Mouse (Mus musculus) lung, postnatal 10 days (tissue): ENCODE data around the gene Atf6.

ENCODE experiments used
- DNase-seq: peaks from one replicate; pipeline ENCODE4 v3.0.0; 2021

Gene Atf6

DNA sequence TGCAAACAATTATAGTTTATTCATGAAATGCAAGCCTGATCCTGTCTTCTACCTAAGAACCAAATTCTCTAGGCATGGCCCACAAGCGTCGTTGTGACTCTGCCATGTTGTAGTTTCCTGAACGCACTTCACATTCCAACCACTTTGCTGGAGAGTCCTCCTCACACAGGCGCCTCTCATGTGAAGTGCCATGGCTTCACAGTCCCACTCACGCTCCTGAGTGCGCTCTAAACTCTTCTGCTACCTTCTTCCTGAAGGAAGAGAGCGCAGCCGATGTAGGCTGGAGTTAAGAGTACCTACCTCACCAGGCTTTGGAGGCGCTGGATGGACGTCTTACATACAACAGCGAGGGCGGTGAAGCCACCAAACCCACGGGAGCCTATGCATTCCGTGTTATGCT, 96.9 kb downstream of the Atf6 start:
- DNase-seq, result peak; percentile 65

GRCm38 (mm10) chr1:170766997-170767396, 100.6 kb downstream of the Atf6 start:
- DNase-seq, result peak; percentile 8

DNA sequence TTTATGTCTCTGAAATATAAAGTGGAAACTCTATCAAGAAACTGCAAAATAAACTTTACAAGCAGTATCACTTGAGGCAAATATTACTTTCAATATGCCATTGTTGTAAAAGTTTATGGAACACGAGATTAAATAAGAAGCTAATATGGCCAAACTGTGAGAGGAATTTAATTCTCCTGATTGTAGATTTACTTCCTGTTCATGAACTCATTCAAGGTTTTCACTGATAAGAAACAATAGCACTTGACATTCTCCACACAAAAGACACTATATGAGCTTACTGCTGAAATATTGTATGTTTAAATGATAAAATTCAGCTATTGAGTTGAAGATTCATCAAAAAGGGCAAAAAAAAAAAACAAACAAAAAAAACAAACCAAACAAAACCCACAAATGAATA, 102.8 kb downstream of the Atf6 start:
- no peak for DNase-seq

DNA sequence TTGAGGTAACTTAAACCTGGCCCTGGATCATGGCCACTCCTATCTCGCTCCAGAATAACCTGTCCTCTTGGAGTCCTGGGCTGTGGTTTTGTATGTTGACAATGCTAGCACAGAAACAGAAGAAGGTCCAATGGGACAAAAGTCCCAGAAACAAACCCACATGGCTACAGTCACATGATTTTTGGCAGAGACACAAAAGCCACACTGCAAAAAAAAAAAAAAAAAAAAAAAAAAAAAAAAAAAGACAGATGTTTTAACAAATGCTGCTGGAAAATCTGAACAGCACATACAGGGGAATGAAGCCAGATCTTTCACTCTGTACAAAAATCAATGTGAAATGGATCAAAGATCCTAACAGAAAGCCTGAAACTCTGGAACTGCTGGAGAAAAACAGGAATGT, 105.9 kb downstream of the Atf6 start:
- no peak for DNase-seq

- DNase-seq, result no peak
These were observed 114.0 kb downstream of the Atf6 start for GRCm38 (mm10) chr1:170753597-170753996.

DNA sequence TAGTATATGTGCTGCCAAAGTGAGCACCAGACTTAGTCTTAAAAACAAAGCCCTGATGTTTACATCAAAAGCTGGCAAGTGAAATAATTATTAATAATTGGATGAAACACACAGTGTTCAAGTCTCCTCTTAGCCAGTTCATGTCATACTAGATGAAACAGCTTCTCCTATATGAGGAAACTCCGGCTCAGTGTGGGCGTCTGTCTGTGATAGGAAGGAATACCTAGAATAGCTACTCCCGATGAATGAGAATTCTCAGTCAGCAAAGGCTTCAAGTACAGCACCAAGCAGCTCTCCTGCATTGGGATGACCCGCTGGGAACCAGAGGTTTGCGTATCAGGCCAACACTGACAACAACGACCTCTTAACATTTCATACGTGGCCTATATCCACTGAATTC, 115.8 kb downstream of the Atf6 start:
- DNase-seq, result no peak

DNA sequence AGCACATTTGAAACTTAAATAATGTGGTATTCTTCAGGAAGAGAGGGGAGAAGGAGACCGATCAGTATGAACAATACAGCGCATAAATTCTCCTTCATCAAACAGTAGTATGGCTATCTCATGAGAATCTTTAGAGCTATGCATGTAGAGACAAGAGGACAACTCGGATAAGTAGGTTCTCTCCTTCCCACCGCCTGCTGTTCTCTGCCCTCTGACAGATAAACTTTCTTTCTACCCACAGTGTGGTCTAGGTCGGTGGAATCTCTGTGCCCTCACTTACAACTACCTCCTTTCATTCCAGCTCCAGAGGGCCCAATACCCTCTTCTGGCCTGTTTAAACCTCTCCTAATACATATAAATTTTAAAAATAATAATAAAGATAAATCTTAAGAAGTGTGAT, 121.0 kb downstream of the Atf6 start:
- DNase-seq, result no peak

DNA sequence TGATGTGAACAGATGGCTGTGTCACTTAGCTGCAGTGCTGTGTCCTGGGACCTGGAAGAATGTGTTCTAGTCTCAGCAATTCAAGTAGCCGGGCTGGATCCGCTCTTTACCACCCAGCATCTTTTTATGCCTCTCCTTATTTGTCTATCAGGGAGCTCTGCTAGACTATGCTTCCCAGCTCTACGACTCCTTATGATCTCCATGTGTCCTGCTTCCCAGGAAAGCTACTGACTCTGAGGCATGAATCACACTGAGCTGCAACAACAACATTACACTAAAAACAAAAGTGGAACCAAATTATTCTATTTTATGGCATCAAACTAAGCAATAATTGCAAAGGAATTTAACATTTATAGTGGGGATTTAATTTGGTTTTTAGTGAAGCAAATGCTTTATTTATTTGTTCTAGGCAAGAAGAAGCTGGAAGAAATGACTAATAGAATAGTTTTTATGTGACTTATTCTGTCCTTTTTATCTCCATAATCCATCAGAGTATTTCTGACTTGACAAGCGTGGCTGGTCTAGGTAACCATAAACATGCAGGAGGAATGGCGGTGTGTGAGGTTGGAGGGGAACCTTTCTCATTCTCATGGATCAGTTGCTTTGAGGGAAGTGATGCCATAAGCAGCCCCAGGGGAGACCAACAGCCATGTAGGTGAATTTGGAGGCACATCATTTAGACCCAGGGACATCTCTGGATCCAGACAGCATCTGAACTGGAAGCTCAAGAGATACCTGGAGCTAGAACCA, 125.9 kb downstream of the Atf6 start:
- DNase-seq, result no peak

DNA sequence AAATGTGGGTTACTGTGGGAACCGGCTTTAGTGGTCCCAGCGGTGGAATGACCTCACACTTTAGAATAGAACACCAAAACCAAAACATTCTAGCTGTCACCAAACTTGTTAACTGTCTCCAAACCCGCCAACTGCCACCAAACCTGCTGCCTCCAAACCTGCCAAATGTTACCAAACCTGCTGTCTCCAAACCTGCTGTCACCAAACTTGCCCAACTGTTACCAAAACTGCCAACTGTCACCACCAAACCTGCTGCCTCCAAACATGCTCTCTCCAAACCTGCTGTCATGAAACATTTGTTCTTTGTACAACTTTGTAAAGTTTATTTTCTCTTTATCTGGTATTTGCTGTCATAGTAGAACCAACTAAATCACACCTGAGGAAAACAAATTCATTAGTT, 132.7 kb downstream of the Atf6 start:
- no peak for DNase-seq

DNA sequence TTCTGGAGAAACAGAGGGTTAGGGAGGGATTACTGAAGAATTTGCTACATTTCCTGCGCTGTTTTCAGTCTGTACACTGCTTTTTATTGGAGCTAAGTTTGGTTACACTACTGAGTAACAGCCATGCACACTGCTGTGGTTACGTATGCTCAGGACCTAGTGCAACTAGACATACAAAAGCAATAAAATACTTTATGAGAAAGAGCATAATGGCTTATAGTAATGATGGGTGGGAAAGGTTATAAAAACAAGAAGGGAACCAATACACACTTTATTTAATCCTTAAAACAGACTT, 135.0 kb downstream of the Atf6 start:
- no peak for DNase-seq

DNA sequence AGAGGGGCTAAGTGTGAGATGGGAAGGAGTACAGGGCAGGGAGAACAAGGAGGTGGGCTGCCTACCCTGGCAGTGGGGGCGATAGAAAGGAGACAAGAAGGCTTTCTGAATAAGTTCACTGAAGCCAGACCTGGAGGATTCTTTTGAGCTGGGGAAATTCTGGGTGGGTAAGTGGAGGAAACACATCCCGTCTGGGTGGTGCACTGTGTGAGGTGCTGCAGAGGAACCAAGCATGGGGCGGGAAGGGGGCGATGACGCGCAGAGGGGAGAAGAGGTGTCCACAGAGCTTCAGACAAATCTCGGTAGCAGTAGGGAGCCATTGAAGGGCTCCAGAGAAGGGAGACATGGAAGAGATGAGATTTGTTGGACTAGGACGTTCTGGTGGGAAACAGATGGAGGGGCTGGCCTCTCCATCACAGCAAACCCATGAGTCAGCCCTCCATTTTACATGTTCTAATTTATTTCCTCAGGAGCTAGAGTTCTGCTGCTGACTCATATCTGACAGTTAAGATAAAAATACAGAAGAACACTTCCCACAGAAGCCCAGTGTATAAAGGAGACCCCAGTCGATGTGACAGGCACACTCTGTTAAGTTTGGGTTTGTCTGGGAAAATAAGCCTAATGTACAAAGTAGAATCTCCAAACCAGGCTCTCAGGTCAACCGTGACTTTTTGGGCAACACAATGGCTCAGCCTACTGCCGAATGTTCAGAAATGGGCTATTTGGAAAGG, 135.5 kb downstream of the Atf6 start:
- no peak for DNase-seq

GRCm38 (mm10) chr1:170729267-170729962, 138.2 kb downstream of the Atf6 start:
- no peak for DNase-seq

- no peak for DNase-seq
These were observed 139.0 kb downstream of the Atf6 start for GRCm38 (mm10) chr1:170728524-170728923.

- peak; percentile 43 for DNase-seq
These were observed 146.0 kb downstream of the Atf6 start for GRCm38 (mm10) chr1:170721560-170721959.

DNA sequence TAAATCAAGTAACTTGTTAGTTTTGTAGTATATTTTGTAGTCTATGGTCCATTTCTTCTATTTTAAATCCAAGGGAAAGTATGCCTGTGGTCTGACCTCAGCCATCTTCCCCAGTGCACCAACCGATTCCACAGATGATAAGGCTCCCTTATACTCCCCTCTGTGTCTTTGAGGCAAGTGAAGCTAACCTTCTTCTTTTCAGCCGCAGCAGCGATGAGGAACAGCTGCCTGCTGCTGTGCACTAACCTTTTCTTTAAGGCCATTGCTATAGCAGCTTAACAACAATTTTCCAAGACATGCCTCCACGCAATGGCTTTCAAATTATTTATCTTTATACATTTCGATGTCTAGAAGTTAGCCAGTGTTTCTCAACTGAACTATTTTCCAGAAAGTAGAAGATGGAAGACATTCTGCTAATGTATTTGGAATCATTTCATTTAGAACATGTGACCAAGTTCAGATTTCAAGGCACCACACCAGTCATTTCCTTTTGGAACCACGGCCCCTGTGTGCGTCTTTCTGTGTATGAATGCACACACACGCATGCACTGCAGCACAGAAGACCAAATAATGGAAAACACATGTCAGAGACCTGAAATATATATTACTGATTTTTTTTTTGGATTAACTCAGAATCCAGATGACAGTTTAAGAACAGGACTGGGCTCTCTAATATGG, 149.3 kb downstream of the Atf6 start:
- no peak for DNase-seq

DNA sequence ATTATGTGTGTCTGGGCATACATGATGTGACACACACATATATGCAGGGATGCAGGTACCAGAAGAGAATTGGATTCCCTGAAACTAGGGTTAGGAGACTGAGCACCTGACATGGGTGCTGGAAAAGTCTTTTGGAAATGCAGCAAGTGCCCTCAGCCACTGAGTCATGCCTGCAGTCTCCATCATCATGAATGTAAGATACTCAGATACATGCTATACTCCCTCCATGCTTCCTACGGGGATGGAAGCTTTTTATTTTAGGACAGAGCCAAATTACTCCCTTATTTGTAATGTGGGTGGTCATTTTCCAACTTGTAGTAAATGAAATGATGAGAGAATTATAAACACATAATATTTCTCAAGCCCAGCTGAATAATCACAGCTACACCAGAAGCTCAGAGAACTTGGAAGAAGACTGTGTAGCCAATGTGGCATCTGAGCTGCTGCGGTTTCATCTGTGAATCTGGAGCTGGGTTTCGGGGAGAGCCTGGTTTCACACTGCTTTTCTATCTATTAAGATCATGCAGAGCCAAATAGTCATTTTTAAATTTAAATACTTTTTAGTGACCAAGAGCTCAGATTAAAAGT, 150.2 kb downstream of the Atf6 start:
- DNase-seq, result peak; percentile 18

- DNase-seq, result no peak
These were observed 155.8 kb downstream of the Atf6 start for GRCm38 (mm10) chr1:170711731-170712130.

DNA sequence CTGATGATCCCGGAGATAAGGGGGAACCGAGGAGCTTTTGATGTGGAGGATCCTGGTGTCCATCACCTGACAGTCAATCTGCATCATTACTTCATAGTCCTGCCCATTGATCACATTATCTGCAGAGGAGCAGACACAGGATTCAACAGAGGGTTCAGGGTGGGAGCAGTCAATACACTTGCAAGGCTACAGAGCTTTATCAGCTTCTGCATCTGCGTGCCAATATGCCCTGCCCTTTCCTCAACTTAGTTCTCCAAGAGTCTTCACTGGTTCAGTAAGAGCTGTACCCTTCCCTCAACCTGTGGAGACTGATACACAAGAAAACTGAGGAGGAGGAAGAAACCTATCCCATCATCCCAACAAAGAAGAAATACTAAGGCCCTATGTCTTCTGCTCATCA, 157.6 kb downstream of the Atf6 start:
- no peak for DNase-seq

- DNase-seq, result peak; percentile 38
These were observed 158.1 kb downstream of the Atf6 start for GRCm38 (mm10) chr1:170709481-170709880.

- no peak for DNase-seq
These were observed 158.5 kb downstream of the Atf6 start for GRCm38 (mm10) chr1:170709034-170709433.

GRCm38 (mm10) chr1:170706046-170706445, 161.5 kb downstream of the Atf6 start:
- no peak for DNase-seq

GRCm38 (mm10) chr1:170704911-170705594, 162.5 kb downstream of the Atf6 start:
- DNase-seq, result no peak

GRCm38 (mm10) chr1:170704103-170704502, 163.5 kb downstream of the Atf6 start:
- DNase-seq, result no peak
